12 mouse cellular contexts compared by ENCODE assay signal in the genomic region with DNA sequence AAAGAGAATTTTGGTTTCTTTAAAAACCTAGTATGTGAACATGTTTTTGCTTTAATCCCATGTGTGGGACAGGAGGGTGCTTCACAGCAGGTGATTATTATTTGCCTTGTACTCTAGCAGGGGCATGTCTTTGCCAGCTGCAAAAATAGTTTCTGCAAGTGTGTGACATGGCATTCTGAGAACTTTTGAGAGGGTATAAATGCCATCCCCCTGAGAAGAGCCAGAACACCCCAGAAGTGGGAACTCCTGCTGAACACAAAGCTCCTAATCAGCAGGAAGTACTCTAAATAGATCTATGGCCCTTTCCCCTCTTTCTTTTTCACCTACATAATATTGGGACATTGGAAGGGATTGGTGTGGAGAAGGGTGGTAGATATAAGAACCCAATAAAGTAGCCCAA.
"Had no signal": no experiment of that assay in that cellular context is flagged by ENCODE, and none has a peak within 500 bp of the region (broad histone marks: within the 10 kb centered on the region; RNA-seq: fewer than 3 reads in every experiment).

No protein-coding gene starts in this region.

- H3K4me3 ChIP-seq: kidney, embryonic 15.5 days; limb, embryonic 13.5 days; midbrain, embryonic 13.5 days; stomach, embryonic 15.5 days had no signal

- DNase-seq: kidney, postnatal 25 days; layer of hippocampus, postnatal 36 days; lung, adult 2 months; right cerebral cortex, postnatal 14 days; thymus, adult 2 months; thymus, postnatal 25 days had no signal

- H3K9ac ChIP-seq: kidney, embryonic 15.5 days; limb, embryonic 13.5 days; liver, embryonic 14.5 days; midbrain, embryonic 13.5 days; stomach, embryonic 15.5 days had no signal

- H3K27ac ChIP-seq: kidney, embryonic 15.5 days; limb, embryonic 13.5 days; liver, embryonic 14.5 days; midbrain, embryonic 13.5 days; stomach, embryonic 15.5 days had no signal

- H3K36me3 ChIP-seq: kidney, embryonic 15.5 days; midbrain, embryonic 13.5 days; stomach, embryonic 15.5 days had no signal

- H3K4me1 ChIP-seq: kidney, embryonic 15.5 days; limb, embryonic 13.5 days; midbrain, embryonic 13.5 days; stomach, embryonic 15.5 days had no signal

- H3K27me3 ChIP-seq: kidney, embryonic 15.5 days; limb, embryonic 13.5 days; midbrain, embryonic 13.5 days; stomach, embryonic 15.5 days had no signal

- H3K9me3 ChIP-seq: kidney, embryonic 15.5 days; limb, embryonic 13.5 days; midbrain, embryonic 13.5 days; stomach, embryonic 15.5 days had no signal

- H3K4me2 ChIP-seq: kidney, embryonic 15.5 days; limb, embryonic 13.5 days; midbrain, embryonic 13.5 days; stomach, embryonic 15.5 days had no signal

- ATAC-seq: lung, postnatal 0 days; midbrain, embryonic 13.5 days had no signal
